ENCODE assay signal across 9 mouse cellular contexts in the genomic region with DNA sequence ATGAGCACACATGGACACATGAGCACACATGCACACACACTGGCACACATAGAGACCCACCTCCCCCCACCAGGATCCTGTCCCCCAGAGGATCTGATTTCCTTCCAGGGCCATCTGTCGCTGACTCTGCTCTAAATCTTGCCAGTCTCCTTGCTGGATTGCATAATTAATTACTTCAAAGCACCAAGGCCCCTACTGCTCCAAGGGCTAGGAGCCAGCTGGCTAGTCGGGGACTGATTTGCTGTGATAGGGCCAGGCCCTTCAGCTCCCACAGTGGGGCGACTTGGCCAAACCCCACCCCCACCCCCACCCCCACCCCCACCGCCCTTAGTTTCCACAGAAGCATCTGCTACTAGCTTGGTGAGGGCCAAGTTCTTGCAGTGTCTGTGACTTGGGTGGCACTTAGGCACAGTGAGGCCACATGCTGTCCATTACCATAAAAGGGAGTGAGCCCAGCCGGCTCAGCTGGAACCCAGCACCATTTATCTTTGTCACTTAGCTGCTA. TPM values are rescaled to one million over a fixed set of nuclear protein-coding genes. Genes with fewer than 3 reads are reported as not detected.
DNase-seq lines count a peak whose midpoint lies in the region; ATAC-seq lines count a peak whose summit lies in the region.
"Had no signal": no experiment of that assay in that cellular context is flagged by ENCODE, and none has a peak within 500 bp of the region (broad histone marks: within the 10 kb centered on the region; RNA-seq: fewer than 3 reads in every experiment).

No protein-coding gene starts in this region.

- intact Hi-C loops in heart, postnatal 14 days (cut with DNase I) = no loop called here

- H3K9me3 ChIP-seq in forebrain, embryonic 11.5 days (ENCODE audit: control insufficient read depth, low read length) = no peaks in the 10 kb centered on the region

- H3K27me3 ChIP-seq in forebrain, embryonic 11.5 days (ENCODE audit: control insufficient read depth, insufficient read depth, low read length) = no peaks in the 10 kb centered on the region

- no peak overlapping the region for H3K9ac ChIP-seq in forebrain, embryonic 11.5 days (ENCODE audit: low read length)
- H3K9ac ChIP-seq: liver, embryonic 14.5 days had no signal

- peak; percentile 80 for ATAC-seq in forebrain, embryonic 11.5 days (replicated peaks; ENCODE audit: low FRiP score)

- WGBS in forebrain, embryonic 11.5 days = 18% methylated on average over 5 of the region's 5 CpGs

- peak overlapping the region; percentile 31; the same call in 1 of the 2 replicates for H3K27ac ChIP-seq in forebrain, embryonic 11.5 days (ENCODE audit: low read depth, low read length)
- H3K27ac ChIP-seq: liver, embryonic 14.5 days had no signal

- DNase-seq in cerebellum, adult 9-11 months = peak; percentile 98
- DNase-seq in forebrain, embryonic 11.5 days (ENCODE audit: low spot score) = peak; percentile 60
- peak; percentile 35 to 45 for DNase-seq in heart, postnatal 14 days
- peak; percentile 77 to 83 for DNase-seq in layer of hippocampus, adult 8-10 months (ENCODE audit: low spot score in 2 of 2)
- peak; percentile 45 for DNase-seq in lung, postnatal 25 days (ENCODE audit: low spot score)
- DNase-seq in right cerebral cortex, postnatal 10 days (ENCODE audit: low spot score in 2 of 2) = peak; percentile 89 to 92
- DNase-seq in B cell, adult 2 months = no peak

- H3K4me3 ChIP-seq in forebrain, embryonic 11.5 days (ENCODE audit: low read depth, low read length) = no peak overlapping the region

- no peaks in the 10 kb centered on the region for H3K36me3 ChIP-seq in forebrain, embryonic 11.5 days (ENCODE audit: control insufficient read depth, insufficient read depth, low read length)

- no peak overlapping the region for H3K4me2 ChIP-seq in forebrain, embryonic 11.5 days (ENCODE audit: low read depth, low read length, severe bottlenecking)

- H3K4me1 ChIP-seq in forebrain, embryonic 11.5 days (replicated peaks; ENCODE audit: control insufficient read depth, insufficient read depth, low read length) = peaks cover 3% of the 10 kb centered on the region; the same call in 1 of the 2 replicates

RNA-seq across cellular contexts. Expression of a gene that starts 26.0 kb away (rescaled TPM):
- polyA plus RNA-seq in forebrain, embryonic 11.5 days (2014; fragmentation: Nextera tagmentation; extraction: Ambion mirVana) = 6.7 and 7.1 TPM in 2 replicates
- total RNA-seq in heart, postnatal 14 days (2021) = 1 to 10 TPM; 8.5 to 9.3 TPM
- 100 to 1,000 TPM in 1 of 4 experiments, 10 to 100 TPM in 3; 72.2 to 102 (median 84.2) TPM for total RNA-seq in layer of hippocampus, adult 8-10 months (2022)

RNA-seq across cellular contexts. Expression of a gene that starts 28.3 kb away (rescaled TPM):
- polyA plus RNA-seq in forebrain, embryonic 11.5 days (2014; fragmentation: Nextera tagmentation; extraction: Ambion mirVana) = not detected in 2 replicates
- total RNA-seq in heart, postnatal 14 days (2021) = not detected
- total RNA-seq in layer of hippocampus, adult 8-10 months (2022) = not detected
- total RNA-seq: adrenal gland, adult 18-20 months had no signal
- polyA plus RNA-seq: liver, embryonic 14.5 days had no signal

RNA-seq across cellular contexts. Expression of a gene that starts 39.8 kb away (rescaled TPM):
- polyA plus RNA-seq in forebrain, embryonic 11.5 days (2014; fragmentation: Nextera tagmentation; extraction: Ambion mirVana) = 0.76 TPM in 2 replicates
- total RNA-seq in heart, postnatal 14 days (2021) = 1 to 10 TPM; 2.8 to 2.9 TPM
- total RNA-seq in layer of hippocampus, adult 8-10 months (2022) = 1 to 10 TPM; 1.7 to 3.1 (median 2.0) TPM

Comparison
In these comparisons a context has a peak if more than half of its experiments do, and no peak if none do; other contexts are left out.
1. DNase-seq: peak in cerebellum, adult 9-11 months (single experiment), forebrain, embryonic 11.5 days (single experiment), heart, postnatal 14 days (2 of 2), layer of hippocampus, adult 8-10 months (2 of 2), lung, postnatal 25 days (single experiment) and right cerebral cortex, postnatal 10 days (2 of 2); none in B cell, adult 2 months (0 of 2).
2. RNA of a gene that starts 26.0 kb away (total RNA-seq): 72.2 to 102 TPM in layer of hippocampus, adult 8-10 months; 8.5 to 9.3 TPM in heart, postnatal 14 days; every median in the first group is over 4 times any median in the second.